Mouse (Mus musculus) E14TG2a.4 (cell line): ENCODE data around the gene Itpr2.

Experiments used
- CTCF ChIP-seq: conservative IDR thresholded peaks from 2 replicates; pipeline ENCODE4 v1.5.1; 2014; ENCODE audit warnings: low read length
- NANOG ChIP-seq: IDR thresholded peaks from 2 replicates; pipeline ENCODE4 v1.6.1; 2014; ENCODE audit warnings: borderline replicate concordance, low read length, mixed read lengths
- POU5F1 ChIP-seq: IDR thresholded peaks from 2 replicates; pipeline ENCODE4 v1.6.1; 2014; ENCODE audit warnings: low read length, borderline replicate concordance

DNA sequence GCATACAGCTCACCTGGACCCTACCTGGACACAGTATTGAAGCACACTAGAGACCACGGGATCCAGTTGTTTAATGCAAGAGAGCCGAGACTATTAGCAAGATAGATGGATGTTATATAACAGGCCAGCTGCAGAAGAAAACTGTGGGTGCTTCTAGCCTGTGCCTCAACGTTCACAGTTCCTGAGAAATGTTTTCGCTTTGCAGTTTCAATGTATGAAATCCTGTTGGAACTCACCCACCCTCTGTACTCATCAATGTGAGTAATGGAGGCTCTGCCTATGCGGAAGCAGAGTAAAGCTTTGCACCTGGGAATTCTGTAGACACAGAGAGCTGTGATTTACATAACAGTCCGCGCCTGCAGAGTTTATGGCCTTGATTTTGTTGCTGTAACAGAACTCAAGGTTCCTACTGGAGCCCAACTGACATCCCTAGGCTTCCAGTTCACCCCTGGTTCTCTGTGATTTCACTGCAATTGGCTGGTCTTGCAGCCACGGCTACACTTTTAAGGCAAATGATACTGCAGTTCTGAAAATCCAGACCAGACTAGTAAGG lies 344.0 kb downstream of the Itpr2 start:
- TF ChIP-seq CTCF (no peak), NANOG (peak; percentile 34; the same call in 1 of the 2 replicates), POU5F1 (no peak)
